Mouse (Mus musculus): ENCODE measurements around the gene Hsp90ab1.

Gene Hsp90ab1

DNA sequence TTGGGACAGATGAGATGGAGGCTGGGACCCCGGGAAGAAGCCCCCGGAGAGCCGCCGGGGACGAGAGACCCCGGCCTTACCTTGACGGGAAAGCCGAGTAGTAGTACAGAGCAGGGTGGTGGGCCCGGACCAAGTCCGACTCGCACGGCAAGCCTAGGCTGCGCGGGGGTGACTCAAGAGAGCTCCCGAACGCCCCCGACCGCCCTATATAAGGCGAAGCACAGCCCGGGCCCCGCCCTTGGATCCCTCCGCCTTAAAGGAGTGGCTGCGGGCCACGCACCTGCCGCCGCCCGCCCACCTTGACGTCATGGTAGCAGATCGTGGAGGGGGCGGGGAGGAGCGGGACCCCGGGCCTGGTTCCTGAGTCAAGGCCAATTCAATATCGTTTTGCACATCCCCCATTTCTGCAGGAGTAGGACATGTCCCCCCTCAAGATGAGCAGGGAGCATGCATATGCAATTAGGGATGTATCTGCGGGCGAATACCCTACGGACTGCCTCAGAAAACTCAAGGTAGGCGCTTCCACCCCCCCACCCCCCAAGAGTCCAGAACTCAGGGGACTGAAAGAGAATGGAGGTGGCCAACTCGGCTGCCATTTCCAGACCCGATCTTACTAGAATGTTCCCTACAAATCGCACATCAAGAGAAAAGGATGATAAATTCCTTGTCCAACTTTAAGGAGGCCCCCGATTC, at the start of gene Hsp90ab1:
TSS of gene Hsp90ab1 (minus strand) at position 185 of the 693 bp plus-strand sequence.
- DNase-seq (ENCODE audit: extremely low read depth, low read depth): peak; percentile 87

DNA sequence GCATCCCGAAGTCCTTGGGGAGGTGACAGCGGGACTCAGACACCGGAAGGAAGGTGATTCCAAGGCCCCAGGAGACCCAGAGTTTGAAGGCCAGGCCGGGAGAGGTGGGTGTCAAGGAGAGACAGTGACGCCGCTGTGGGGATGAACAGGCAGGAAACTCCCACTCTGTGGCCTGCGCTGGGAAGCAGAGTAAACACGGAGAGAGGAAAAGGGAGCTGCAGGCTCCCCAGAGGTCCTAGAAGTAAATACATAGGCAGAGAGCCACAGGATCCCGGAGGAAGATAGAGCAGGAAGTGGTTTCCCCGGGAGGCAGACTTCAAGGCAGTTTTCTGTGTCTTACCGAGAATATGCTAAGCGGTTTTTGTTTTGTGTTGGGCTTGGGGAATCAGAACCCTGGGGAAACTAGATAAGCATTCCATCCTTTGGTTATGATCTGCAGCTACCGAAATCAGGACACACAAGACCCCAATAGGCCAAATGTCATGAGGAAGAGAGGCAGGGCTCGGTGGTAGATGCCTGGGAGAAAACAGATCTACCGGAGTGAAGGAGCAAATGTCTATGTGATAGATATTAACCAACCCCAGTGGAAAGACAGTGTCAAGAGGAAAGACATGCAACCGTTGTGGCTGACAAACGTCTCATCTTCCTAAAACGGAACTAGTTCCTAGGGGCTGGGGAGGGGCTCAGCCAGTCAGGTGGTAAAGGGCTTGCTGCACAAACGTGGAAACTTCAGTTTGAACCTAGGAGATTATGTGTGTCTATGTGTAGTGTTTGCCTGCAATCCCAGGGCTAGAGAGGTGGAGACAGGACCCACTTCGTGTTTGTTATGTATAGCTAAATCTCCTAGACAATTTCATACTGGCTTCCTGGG, 46.5 kb upstream of the Hsp90ab1 start:
- no peak for DNase-seq (ENCODE audit: extremely low read depth, low read depth)

DNA sequence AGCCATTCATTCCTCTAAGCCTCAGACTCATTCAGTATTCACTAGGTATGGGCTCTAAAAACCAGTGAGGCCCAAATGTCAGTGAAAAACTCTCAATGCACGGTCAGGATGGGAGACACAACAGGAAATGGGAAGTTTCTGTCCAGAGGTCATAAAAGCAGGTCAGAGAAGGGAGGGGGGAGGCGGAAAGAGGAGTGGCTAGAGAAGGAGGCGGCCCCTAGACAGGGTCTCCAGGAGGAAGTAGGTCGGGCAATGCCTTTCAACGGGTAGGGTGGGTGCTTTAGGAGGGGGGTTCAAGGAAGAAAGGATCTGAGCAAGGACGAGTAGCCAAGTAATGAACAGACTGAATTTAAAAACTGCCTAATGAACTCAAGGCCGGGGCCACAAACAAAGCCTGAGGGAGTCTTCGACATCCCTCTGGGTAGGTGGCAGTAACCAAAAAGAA, 45.9 kb upstream of the Hsp90ab1 start:
- DNase-seq (ENCODE audit: extremely low read depth, low read depth): no peak

DNA sequence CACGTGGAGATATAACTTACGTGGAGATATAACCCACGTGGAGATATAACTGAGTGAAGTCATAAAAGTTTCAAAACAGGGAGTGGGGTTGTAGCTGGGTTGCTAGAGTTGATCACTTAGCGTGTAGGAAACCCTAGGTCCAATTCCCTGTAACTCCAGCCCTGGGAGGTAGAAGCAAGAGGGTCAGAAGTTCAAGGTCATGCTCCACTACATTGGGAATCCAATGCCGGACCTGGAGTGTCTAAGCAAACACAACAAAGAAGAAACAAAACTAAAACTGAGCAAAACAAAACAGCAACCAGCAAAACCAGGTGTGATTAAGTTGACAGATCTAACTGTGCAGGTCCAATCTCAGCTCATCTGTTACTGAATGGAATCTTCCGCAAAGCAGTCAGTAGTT, 44.6 kb upstream of the Hsp90ab1 start:
- no peak for DNase-seq (ENCODE audit: extremely low read depth, low read depth)

DNA sequence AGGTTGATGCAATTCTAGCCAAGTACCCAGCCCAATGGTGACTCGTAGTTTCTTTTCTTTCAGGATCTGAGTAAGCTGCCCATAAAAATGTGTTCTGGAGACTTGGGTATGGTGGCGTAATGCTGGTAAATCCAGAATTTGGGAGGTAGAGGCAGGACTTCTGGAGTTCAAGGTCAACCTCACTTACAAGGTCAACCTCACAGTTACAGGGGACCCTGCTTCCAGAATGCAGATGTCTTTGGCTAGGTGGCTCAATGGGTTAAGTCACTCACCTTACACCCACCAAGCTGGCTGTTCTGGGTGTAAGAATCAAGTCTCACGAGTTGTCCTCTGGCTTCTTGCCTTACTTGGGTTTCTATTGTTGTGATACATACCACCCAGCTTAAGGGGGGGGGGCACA, 43.6 kb upstream of the Hsp90ab1 start:
- no peak for DNase-seq (ENCODE audit: extremely low read depth, low read depth)

DNA sequence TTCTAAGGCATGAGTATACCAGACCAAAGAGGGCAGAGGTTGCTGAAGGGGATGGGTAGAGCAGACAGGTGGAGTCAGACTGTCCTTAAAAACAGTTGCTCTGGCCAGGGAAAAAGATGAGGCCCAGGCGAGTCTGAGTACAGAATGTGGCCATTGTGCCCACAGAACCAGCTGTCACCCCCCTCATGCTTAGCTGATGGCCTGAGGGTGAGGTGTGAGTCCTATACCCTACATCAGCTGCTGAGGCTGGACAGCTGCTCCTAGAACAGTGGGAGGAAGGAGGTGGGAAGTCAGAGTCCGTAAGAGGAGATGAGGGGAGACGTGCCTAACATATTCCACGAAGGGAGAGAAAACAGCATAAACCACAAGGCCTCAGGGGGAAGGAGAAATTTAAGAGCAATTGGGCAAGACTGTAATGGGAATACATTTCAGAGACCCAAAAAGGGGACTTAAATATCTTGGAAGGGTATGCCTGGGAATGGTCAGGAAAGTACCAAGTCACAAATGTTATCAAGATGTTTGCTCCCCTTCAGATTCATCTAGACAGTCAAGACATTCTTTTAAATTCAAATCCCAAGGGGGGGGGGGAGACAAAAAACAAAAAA, 43.1 kb upstream of the Hsp90ab1 start:
- no peak for DNase-seq (ENCODE audit: extremely low read depth, low read depth)

DNA sequence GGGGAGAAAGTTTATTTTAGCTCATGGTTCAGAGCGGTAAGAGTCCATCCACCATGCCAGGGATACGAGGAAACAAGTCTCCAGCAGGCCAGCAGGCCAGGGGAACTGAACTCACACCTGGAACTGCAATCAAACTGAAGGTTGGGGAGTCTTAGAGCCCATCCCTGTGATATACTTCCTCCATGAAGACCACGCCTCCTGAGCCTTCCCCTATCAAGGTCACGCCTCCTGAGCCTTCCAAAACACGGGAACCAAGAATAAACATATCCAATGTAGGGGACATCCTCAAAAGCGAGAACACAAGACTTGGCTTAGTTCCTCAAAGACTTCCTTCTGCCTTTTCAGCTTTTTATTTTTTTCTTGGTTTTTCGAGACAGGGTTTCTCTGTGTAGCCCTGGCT, 39.9 kb upstream of the Hsp90ab1 start:
- DNase-seq (ENCODE audit: extremely low read depth, low read depth): no peak

DNA sequence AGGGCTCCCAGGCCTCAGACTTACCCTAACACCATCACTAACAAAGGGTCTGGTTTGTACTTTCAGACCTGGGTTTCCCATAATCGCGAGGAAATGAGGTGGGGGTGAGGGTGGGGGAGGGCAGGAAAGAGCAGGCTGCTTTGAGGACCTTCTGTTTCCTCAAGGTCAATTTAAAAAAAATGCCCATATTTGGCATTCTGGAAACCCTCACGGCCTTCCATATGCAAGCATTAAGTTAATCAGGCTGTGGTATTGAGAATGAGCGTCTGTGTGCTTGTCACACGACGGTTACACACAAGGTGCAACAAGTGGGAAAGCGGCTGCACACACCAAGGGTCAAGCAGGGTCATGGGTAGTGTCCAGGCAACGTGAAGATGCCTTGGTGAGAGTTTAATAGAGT, 38.9 kb upstream of the Hsp90ab1 start:
- no peak for DNase-seq (ENCODE audit: extremely low read depth, low read depth)

DNA sequence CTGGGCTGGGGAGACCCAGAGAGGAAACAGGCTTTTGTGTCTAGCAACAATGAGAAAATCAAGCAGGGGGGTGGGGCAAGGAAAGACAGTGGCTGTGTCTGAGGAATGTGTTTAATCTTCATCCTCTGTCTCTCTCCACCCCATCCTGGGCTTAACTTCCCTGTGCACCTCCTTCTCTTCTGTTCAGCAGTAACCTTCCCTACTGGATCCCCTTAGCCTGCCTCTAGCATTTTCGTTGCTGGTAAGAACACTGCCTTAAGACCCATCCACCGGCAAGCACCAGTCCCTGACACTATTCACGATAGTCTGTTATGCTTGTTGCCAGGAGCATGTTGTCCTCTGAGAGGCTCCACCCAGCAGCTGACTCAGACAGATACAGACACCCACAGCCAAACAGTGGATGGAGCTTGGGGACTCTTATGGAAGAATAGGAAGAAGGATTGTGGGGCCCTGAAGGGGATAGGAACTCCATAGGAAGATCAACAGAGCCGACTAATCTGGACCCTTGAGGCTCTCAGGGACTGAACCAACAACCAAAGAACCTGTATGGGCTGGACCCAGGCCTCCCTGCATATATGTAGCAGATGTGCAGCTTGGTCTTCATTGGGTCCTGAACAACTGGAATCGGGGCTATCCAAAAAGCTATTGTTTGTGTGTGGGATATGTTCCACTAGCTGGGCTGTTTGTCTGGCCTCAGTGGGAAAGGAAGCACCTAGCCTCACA, 37.2 kb upstream of the Hsp90ab1 start:
- DNase-seq (ENCODE audit: extremely low read depth, low read depth): no peak

DNA sequence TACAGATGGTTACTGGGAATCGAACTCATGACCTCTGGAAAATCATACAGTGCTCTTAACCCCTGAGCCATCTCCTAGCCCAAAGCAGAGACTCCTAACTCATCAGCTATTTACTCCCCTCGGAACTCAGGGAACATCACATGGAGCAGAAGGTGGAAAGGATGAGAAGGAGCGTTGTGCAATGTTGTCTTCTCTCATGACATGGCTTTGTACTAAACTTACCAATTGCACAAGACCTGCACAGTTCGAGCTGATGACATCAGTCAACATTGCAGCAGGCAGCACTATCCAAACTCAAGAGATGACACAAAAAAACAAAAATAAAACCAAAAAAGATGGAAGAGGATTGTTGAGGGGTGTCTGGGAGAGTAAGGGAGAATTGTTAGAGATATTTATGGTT, 35.3 kb upstream of the Hsp90ab1 start:
- no peak for DNase-seq (ENCODE audit: extremely low read depth, low read depth)

DNA sequence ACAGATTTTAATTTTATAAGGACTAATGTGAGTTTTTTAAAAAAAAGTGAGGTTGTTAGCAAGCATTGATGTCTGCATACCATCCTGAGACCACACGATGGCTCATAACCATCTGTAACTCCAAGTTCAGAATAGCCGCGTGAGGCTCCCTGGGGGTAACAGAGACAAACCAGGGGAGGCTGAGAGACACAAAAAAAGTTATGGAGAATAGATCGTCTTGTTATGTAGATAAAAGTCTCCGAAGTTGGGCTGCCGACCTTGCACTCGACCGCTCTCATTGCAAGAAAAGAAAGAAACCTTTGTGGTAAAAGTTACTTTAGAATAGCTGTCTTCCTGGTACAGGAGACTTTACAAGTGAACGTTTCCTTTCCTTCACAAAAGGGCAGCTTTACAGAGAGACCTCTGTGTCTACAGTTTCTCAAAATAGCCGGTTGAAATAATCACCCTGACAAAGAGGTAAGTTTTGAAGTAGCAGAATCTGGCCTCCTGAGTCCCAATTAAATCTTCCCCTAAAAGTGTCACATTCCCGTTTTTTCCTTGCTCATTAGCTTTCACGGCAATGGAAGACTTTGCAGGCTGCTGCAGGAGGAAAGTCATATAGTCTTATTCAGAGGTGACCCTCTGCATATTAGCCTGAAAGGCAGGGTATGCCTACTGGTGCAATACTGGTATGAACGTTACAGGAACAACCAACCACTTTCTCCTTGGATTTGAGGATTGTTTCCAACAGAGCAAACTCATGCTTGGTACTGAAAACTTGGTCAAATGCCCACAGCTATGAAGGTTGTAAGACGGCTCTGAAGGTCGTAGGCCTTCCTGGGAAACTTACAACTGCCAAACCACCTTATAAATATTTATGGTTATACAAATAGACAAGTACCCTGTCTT, 34.2 kb upstream of the Hsp90ab1 start:
- DNase-seq (ENCODE audit: extremely low read depth, low read depth): no peak

DNA sequence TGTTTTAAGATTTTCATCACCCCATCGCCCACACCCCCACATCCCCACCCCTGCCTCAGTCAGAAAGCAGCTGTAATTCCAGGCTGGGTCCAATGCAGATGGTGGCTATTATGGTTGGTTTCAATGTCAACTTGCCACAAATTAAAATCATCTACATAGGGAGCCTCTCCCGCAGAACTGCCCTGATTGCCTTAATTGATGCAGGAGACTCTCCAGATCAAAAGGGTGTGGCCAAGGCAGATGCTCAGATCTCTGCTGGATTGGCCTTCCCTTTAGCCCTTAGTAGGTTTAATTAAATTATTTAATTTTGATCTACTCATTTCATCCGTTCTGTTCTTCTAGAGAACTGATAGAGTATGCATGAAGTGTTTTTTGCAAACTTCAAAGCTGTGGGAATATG, 29.9 kb upstream of the Hsp90ab1 start:
- DNase-seq (ENCODE audit: extremely low read depth, low read depth): no peak

DNA sequence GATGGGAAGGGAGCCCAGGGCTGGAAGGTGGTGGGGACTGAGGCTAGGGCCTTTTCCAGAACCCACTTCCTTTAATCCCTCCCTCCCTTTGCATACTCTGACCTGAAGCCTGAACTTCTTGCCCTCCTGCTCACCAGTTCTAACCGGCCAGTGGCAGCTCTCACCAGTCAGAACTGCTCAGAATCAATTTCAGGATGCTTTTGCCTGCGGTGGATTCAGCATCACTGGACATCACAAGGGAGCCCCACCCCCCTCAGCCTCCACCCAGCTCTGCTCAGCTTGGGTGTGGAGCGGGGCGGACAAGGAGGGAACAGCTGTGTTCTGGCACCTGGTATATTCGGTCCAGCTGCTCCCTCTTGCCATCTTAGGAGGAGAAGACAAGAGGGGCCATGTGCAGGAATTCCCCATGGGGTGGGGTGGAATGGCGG, 28.8 kb upstream of the Hsp90ab1 start, which contains the start of gene Mymx:
TSS of gene Mymx (minus strand) at position 226 of the 428 bp plus-strand sequence.
- no peak for DNase-seq (ENCODE audit: extremely low read depth, low read depth)

DNA sequence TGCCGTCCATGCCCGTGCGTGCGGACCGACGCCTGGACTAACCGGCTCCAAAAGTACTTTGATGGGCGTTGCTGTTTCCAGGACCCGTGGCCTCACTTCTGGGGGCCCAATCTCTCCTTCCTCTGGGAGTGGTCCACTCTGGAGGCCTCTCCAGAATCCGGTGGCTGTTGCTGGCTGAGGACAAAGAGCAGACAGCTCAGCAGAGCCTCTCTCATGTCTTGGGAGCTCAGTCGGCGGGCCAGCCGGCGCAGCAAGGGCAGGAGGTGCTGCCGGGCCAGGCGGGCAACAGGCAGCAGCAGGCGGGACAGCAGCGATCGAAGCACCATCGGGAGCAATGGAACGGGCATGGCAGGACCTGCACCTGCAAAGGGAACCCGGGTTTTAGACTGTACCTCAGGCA, 28.3 kb upstream of the Hsp90ab1 start:
- DNase-seq (ENCODE audit: extremely low read depth, low read depth): no peak

DNA sequence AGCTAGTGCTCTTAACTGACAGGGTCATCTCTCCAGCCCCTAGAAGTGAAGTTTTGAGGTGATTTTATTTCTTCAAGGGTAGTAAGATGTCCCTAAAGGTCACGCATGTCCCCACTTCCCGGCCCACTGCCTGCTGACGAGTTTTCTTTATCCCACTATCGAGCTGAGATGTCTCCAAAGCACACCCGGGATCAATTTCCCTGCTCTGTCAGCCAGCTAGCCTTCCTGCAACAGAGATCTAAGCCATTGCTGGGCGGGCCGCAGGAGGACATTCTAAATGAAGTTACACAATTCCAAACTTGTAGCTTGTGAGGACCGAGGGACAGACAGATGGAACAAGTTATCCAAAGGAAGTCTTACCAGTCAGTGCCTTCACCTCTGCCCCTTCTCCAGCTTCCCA, 27.2 kb upstream of the Hsp90ab1 start:
- DNase-seq (ENCODE audit: extremely low read depth, low read depth): no peak

DNA sequence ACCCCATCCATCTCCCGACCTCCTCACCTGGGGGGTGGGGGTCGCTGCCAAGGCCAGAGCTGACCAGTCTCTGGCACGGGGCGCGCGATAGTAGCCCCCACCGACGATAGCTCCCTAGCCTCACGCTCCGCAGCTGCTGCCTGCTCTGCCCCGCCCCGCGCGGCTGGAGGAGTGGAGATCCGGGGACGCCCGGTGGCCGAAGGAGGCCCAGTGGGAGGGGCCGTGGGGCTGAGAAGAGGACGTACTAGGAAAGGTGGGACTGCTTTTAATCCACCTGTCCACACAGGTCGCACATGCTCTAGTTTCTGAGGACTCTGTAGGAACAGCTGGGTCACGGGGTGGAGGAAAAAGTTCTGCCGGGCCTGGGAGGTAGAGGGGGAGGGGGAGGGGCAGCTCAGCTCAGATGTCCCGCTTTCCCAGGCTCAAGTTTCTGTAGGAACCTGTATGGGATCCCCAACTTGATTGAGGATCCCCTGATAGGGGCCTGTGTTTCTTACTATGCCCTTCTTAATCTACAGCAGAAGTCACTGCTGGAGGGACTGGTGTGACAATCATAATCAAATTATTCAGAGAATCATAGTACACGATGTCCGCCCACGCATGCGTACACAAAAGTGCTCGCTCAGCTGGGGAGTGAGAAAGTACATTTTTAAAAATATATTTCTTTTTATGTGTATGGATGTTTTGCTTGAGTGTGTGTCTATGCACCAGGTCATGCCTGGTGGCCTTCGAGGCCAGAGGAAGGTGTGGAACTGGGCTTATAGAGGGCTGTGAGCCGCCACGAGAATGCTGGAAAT, 26.6 kb upstream of the Hsp90ab1 start, which contains the start of gene Slc29a1:
TSS of gene Slc29a1 (minus strand) at position 161 of the 797 bp plus-strand sequence.
- DNase-seq (ENCODE audit: extremely low read depth, low read depth): no peak

DNA sequence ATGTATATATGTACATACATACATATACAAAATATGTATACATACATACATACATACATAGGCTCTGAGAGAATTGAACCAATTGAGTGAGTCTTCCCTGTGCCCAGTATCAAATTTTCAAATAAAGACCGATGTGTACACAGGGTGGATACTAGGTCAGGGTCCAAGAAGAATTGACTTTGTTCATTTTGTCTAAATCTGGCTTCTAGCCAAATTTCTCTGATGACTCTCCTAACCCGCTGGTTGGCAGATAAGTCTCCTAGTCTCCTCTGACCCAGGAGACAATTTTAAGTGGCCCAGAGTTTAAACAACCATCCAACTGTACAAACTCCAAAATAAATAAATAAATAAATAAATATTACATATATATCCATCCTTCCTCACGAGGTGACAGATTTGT, 25.8 kb upstream of the Hsp90ab1 start:
- DNase-seq (ENCODE audit: extremely low read depth, low read depth): no peak

DNA sequence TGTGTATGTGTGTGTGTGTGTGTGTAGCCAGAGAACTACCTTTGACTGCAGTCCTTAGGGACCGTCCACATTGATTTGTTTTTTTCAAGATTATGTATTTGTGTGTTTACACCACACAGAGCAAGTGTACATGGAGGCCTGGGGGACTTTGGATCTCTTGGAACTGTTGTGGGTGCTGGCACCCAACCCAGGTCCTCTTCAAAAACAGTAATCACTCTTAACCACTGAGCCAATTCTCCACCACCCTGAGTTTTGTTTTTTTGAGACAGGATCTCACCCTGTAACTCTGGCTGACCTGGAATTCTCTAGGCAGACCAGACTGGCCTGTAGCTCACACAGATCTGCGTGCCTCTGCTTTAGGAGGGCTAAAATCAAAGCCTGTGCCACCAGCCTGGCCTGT, 25.3 kb upstream of the Hsp90ab1 start:
- DNase-seq (ENCODE audit: extremely low read depth, low read depth): no peak

DNA sequence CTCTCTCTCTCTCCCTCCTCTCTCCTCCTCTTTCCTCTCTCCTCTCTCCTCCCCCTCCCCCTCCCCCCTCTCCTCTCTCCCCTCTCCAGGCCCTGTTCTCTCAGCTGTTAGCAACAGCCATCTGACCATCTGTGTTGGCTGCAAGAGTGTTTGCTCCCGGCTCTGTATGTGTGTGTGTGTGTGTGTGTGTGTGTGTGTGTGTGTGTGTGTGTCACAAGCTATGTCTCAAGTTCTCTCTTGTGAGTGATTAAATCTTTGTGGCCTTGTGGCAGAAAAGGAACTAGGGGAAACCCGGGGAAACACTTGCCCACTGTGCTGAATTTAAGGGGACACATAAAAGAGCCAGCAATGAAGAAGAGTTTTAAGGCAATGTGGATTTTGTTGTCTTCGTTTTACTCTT, 24.7 kb upstream of the Hsp90ab1 start:
- DNase-seq (ENCODE audit: extremely low read depth, low read depth): peak; percentile 58
